Mouse (Mus musculus) G1E (cell line): ENCODE results near the gene Nck1.

Source experiments
- CTCF ChIP-seq: IDR thresholded peaks from 2 replicates; pipeline ENCODE4 v1.5.1; 2012; ENCODE audit warnings: low read depth, low read length, inconsistent platforms, mixed read lengths
- GATA1 ChIP-seq: IDR thresholded peaks from 2 replicates; pipeline ENCODE4 v1.6.1; 2012; ENCODE audit warnings: borderline replicate concordance, low read length, inconsistent platforms, mixed read lengths
- POLR2AphosphoS5 ChIP-seq: IDR thresholded peaks from 2 replicates; pipeline ENCODE4 v1.6.1; 2012; ENCODE audit warnings: low read depth, low read length, inconsistent platforms; ENCODE audit not compliant: insufficient replicate concordance

DNA sequence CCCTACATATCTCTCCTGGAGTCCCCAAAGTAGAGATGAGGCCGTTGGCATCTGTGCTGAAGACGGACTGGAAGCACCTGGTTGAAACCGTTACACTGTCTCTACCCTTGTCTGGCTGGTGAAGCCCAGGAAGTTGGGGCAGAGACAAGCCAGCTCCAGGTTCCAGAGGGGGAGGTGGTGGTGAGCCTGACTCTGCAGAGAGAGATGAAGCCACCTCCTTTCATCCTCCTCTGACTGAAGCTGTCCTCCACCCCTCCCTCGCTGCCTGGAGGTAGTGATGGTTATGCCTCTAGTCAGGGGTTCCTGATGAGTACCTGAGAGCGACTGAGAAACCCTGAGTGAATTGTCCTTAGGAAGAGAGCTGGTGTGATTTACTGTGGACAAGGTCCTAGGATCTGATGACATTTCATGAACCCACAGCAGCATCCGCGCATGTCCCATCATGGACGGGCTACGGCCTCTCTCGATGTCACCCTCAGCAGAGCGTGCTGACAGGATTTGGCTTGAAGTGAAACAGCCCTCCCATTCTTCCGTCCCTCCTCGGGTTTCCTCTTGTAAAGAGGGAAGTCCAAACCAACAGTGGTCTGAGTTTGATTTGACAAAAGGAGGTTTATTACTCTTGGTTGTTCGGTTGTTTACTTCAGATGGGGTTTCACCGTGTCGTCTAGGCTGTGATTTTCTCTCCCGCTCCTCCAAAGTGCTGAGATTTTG is 87.8 kb downstream of the Nck1 start:
- no peak for TF ChIP-seq GATA1
- no peak for TF ChIP-seq CTCF
- no peak for TF ChIP-seq POLR2AphosphoS5
